Mouse (Mus musculus): ENCODE measurements at regions not wholly inside any gene's neighbourhood (a gene's known extent, or its start where the extent isn't known, plus 50 kb on each side); places are given as distances from the start of the nearest gene placed in this dataset.
"Not testable (repeated sequence)": the region's sequence is repeated elsewhere in the genome, so short reads cannot be mapped to it uniquely, and the experiment has no call there.

- Histone ChIP-seq H3K4me2 (no peak overlapping the region), H3K27ac (no peak overlapping the region), H3K4me1 (replicated peaks) (no peaks in the 10 kb centered on the region), H3K27me3 (no peaks in the 10 kb centered on the region), H3K36me3 (no peaks in the 10 kb centered on the region), H3K4me3 (replicated peaks) (no peak overlapping the region), H3K9ac (replicated peaks) (no peak overlapping the region), H3K9me3 (no peaks in the 10 kb centered on the region)
- ATAC-seq (ENCODE audit: insufficient number of reproducible peaks, insufficient read depth, low FRiP score, low TSS enrichment, low read depth): no peak
Measured at GRCm38 (mm10) chr14:96697086-96697485, 178.2 kb upstream of the Klhl1 start.

- Histone ChIP-seq H3K27me3 (no peaks in the 10 kb centered on the region), H3K27ac (no peak overlapping the region), H3K36me3 (no peaks in the 10 kb centered on the region), H3K9ac (replicated peaks) (no peak overlapping the region), H3K4me3 (replicated peaks) (no peak overlapping the region), H3K9me3 (no peaks in the 10 kb centered on the region), H3K4me1 (replicated peaks) (no peaks in the 10 kb centered on the region), H3K4me2 (no peak overlapping the region)
- no peak for ATAC-seq (ENCODE audit: insufficient number of reproducible peaks, insufficient read depth, low FRiP score, low TSS enrichment, low read depth)
- 75% methylated on average over 1 of the region's 1 CpGs for WGBS
Measured at GRCm38 (mm10) chr14:96690923-96691322, 172.0 kb upstream of the Klhl1 start.

GRCm38 (mm10) chr14:96683943-96684342 is 165.0 kb upstream of the Klhl1 start:
- Histone ChIP-seq H3K9me3 (no peaks in the 10 kb centered on the region), H3K27me3 (no peaks in the 10 kb centered on the region), H3K9ac (replicated peaks) (no peak overlapping the region), H3K36me3 (no peaks in the 10 kb centered on the region), H3K4me2 (no peak overlapping the region), H3K27ac (no peak overlapping the region), H3K4me3 (replicated peaks) (no peak overlapping the region), H3K4me1 (replicated peaks) (no peaks in the 10 kb centered on the region)
- no peak for ATAC-seq (ENCODE audit: insufficient number of reproducible peaks, insufficient read depth, low FRiP score, low TSS enrichment, low read depth)
- 79% methylated on average over 5 of the region's 5 CpGs for WGBS

- Histone ChIP-seq H3K4me1 (replicated peaks) (no peaks in the 10 kb centered on the region), H3K27me3 (no peaks in the 10 kb centered on the region), H3K4me3 (replicated peaks) (no peak overlapping the region), H3K36me3 (no peaks in the 10 kb centered on the region), H3K4me2 (no peak overlapping the region), H3K9ac (replicated peaks) (no peak overlapping the region), H3K27ac (no peak overlapping the region), H3K9me3 (no peaks in the 10 kb centered on the region)
- 83% methylated on average over 3 of the region's 3 CpGs for WGBS
- ATAC-seq (ENCODE audit: insufficient number of reproducible peaks, insufficient read depth, low FRiP score, low TSS enrichment, low read depth): no peak
Measured at GRCm38 (mm10) chr14:96681740-96682139, 162.8 kb upstream of the Klhl1 start.

- 81% methylated on average over 1 of the region's 1 CpGs for WGBS
- Histone ChIP-seq H3K27me3 (no peaks in the 10 kb centered on the region), H3K4me2 (no peak overlapping the region), H3K36me3 (no peaks in the 10 kb centered on the region), H3K9me3 (no peaks in the 10 kb centered on the region), H3K9ac (replicated peaks) (no peak overlapping the region), H3K27ac (no peak overlapping the region), H3K4me3 (replicated peaks) (no peak overlapping the region), H3K4me1 (replicated peaks) (no peaks in the 10 kb centered on the region)
- no peak for ATAC-seq (ENCODE audit: insufficient number of reproducible peaks, insufficient read depth, low FRiP score, low TSS enrichment, low read depth)
Measured at GRCm38 (mm10) chr14:96676213-96676612, 157.3 kb upstream of the Klhl1 start.

- no peak overlapping the region for H3K4me2 ChIP-seq
- no peak overlapping the region for H3K27ac ChIP-seq
- H3K4me1 ChIP-seq (replicated peaks): no peaks in the 10 kb centered on the region
- H3K36me3 ChIP-seq: no peaks in the 10 kb centered on the region
- no peaks in the 10 kb centered on the region for H3K9me3 ChIP-seq
- H3K9ac ChIP-seq (replicated peaks): no peak overlapping the region
- WGBS: 84% methylated on average over 2 of the region's 2 CpGs
- H3K4me3 ChIP-seq (replicated peaks): no peak overlapping the region
- no peaks in the 10 kb centered on the region for H3K27me3 ChIP-seq
- ATAC-seq (ENCODE audit: insufficient number of reproducible peaks, insufficient read depth, low FRiP score, low TSS enrichment, low read depth): no peak
Measured at GRCm38 (mm10) chr14:96668635-96669034, 149.7 kb upstream of the Klhl1 start.

GRCm38 (mm10) chr14:96656500-96656899 is 137.6 kb upstream of the Klhl1 start:
- Histone ChIP-seq H3K27me3 (no peaks in the 10 kb centered on the region), H3K9ac (replicated peaks) (no peak overlapping the region), H3K4me3 (replicated peaks) (no peak overlapping the region), H3K9me3 (no peaks in the 10 kb centered on the region), H3K4me1 (replicated peaks) (no peaks in the 10 kb centered on the region), H3K4me2 (no peak overlapping the region), H3K36me3 (no peaks in the 10 kb centered on the region), H3K27ac (no peak overlapping the region)
- 96% methylated on average over 1 of the region's 1 CpGs for WGBS
- ATAC-seq (ENCODE audit: insufficient number of reproducible peaks, insufficient read depth, low FRiP score, low TSS enrichment, low read depth): no peak

DNA sequence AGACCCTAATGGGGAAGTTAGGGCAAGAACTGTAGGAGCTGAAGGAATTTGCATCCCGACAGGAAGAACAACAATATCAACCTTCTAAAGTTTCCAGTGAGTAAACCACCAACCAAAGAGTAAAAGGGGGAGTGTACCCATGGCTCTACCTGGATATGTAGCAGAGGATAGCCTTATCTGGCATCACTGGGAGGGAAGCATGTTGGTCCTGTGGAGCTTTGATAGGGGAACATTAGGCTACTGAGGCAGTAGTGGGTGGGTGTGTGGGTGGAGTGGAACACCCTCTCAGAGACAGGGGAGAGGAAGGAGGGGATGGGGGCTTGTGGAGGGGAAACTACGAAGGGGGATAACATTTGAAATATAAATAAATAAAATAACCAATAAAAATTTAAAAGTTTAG is 111.4 kb upstream of the Klhl1 start:
- H3K4me2 ChIP-seq: no peak overlapping the region
- no peak overlapping the region for H3K9ac ChIP-seq (replicated peaks)
- no peaks in the 10 kb centered on the region for H3K9me3 ChIP-seq
- no peak overlapping the region for H3K27ac ChIP-seq
- no peak overlapping the region for H3K4me3 ChIP-seq (replicated peaks)
- H3K4me1 ChIP-seq (replicated peaks): no peaks in the 10 kb centered on the region
- no peaks in the 10 kb centered on the region for H3K36me3 ChIP-seq
- ATAC-seq (ENCODE audit: insufficient number of reproducible peaks, insufficient read depth, low FRiP score, low TSS enrichment, low read depth): no peak
- whole genome bisulfite sequencing: 66% methylated on average over 2 of the region's 2 CpGs
- H3K27me3 ChIP-seq: no peaks in the 10 kb centered on the region

GRCm38 (mm10) chr14:96606736-96607135 is 87.8 kb upstream of the Klhl1 start:
- 53% methylated on average over 4 of the region's 4 CpGs for WGBS
- H3K27me3 ChIP-seq: no peaks in the 10 kb centered on the region
- H3K4me1 ChIP-seq (replicated peaks): no peaks in the 10 kb centered on the region
- H3K27ac ChIP-seq: no peak overlapping the region
- no peak overlapping the region for H3K9ac ChIP-seq (replicated peaks)
- no peaks in the 10 kb centered on the region for H3K9me3 ChIP-seq
- no peak overlapping the region for H3K4me2 ChIP-seq
- no peaks in the 10 kb centered on the region for H3K36me3 ChIP-seq
- no peak for ATAC-seq (ENCODE audit: insufficient number of reproducible peaks, insufficient read depth, low FRiP score, low TSS enrichment, low read depth)
- no peak overlapping the region for H3K4me3 ChIP-seq (replicated peaks)

DNA sequence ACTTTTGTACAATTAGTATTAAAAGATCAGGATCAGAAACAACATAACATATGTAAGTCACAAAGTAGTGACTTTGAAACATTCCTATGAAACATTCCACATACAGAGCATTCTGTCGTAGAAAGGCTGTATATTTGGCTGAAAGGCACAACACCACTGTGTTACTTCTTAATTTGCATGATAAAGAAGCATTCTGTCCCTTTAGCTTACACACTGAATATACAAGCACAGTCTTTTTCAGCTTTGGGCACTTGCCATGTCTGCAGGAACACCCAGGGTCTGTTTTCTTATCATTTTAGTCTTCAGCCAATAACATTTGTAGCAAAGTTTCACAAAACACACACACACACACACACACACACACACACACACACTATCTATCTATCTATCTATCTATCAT is 82.2 kb upstream of the Klhl1 start:
- not testable (repeated sequence) for ATAC-seq (ENCODE audit: insufficient number of reproducible peaks, insufficient read depth, low FRiP score, low TSS enrichment, low read depth); H3K27ac ChIP-seq
- 63% methylated on average over 1 of the region's 1 CpGs for WGBS

DNA sequence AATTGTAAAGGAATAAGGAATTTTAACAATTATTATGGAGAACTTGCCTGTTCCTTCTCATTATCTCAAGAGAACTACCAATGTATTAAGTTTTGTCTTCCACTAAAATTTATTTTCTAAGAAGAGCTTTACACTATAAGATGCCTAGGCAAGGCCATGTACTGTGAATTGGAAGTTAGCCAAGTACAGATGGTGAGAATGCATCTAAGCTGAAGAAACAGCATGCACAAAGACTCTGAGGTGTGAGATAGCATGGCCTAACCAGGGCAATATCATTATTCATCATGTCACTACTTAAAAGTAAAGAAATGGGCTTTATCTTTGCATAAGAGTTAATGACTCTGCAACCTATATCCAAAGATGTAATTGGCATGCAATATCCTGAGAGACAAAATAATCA is 73.1 kb upstream of the Klhl1 start:
- H3K27ac ChIP-seq: no peak overlapping the region
- no peak for ATAC-seq (ENCODE audit: insufficient number of reproducible peaks, insufficient read depth, low FRiP score, low TSS enrichment, low read depth)
- no peaks in the 10 kb centered on the region for H3K27me3 ChIP-seq
- H3K4me1 ChIP-seq (replicated peaks): no peaks in the 10 kb centered on the region
- H3K36me3 ChIP-seq: no peaks in the 10 kb centered on the region
- H3K9ac ChIP-seq (replicated peaks): no peak overlapping the region
- H3K4me2 ChIP-seq: no peak overlapping the region
- H3K9me3 ChIP-seq: no peaks in the 10 kb centered on the region
- no peak overlapping the region for H3K4me3 ChIP-seq (replicated peaks)

More for the DNA sequence above, 82.2 kb upstream of the Klhl1 start:
- H3K36me3 ChIP-seq; H3K27me3 ChIP-seq; H3K4me2 ChIP-seq; H3K9ac ChIP-seq (replicated peaks); H3K9me3 ChIP-seq; H3K4me1 ChIP-seq (replicated peaks); H3K4me3 ChIP-seq (replicated peaks): not testable (repeated sequence)
